Mouse (Mus musculus) R1 (cell line): ENCODE data around the gene Kcnj14.

Source experiments
- DNase-seq: peaks from one replicate; pipeline ENCODE4 v3.0.0-alpha.2; 2018; ENCODE audit warnings: low read depth, low spot score

Kcnj14 gene

DNA sequence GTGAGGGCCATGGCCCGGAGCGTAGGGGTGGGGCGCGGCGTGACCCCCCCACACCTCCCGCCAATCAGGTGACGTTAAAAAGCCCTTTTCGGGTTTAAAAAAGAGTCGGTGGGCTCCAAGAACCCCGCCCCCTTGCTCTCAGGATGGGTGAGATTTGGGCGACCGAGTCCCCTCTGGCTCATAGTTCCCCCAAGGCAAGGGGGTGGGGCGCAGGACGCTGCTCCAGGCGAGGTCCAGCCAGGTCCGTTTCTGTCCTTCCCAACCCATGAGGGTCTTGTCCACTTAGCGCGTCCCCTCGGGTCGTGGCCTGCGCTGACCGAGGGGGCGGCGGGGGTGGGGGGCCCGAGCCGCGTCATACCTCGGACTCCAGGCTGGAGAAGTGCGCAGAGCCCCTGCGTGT is 7.8 kb upstream of the Kcnj14 start:
- no peak for DNase-seq

- no peak for DNase-seq
Observed at GRCm38 (mm10) chr7:45831128-45831525, 6.5 kb upstream of the Kcnj14 start.

- DNase-seq = peak; percentile 98
Observed at GRCm38 (mm10) chr7:45830427-45831127, 6.0 kb upstream of the Kcnj14 start, which contains the start of gene Grwd1. Gene Grwd1, minus strand, starts transcription at chr7:45830944.

- DNase-seq = no peak
Observed at GRCm38 (mm10) chr7:45826631-45827030, 2.0 kb upstream of the Kcnj14 start.

DNA sequence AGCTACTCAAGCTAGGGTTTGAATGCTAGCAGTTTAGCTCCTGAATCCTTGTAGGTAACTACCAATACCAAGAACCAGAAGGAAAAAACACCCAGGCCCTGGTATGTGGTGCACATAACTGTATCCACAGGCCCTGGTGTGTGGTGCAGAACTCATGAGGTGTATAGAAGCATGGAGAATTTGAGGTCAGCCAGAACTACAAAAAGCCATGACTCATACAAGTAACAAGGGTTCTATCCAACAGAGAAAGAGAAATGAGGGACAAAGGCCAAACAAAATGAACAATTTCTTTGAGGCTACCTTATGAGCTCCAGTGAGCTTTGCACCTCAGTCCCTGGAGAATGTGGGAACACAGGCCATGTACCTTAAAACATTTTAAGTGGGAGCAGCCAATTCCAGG is 3.7 kb downstream of the Kcnj14 start:
- DNase-seq = no peak

- DNase-seq = no peak
Observed at GRCm38 (mm10) chr7:45819843-45820242, 4.7 kb downstream of the Kcnj14 start.

- no peak for DNase-seq
Observed at GRCm38 (mm10) chr7:45815984-45816351, 8.6 kb downstream of the Kcnj14 start.

- DNase-seq = no peak
Observed at GRCm38 (mm10) chr7:45815323-45815983, 9.1 kb downstream of the Kcnj14 start.

- DNase-seq = no peak
Observed at GRCm38 (mm10) chr7:45814841-45815240, 9.7 kb downstream of the Kcnj14 start.

DNA sequence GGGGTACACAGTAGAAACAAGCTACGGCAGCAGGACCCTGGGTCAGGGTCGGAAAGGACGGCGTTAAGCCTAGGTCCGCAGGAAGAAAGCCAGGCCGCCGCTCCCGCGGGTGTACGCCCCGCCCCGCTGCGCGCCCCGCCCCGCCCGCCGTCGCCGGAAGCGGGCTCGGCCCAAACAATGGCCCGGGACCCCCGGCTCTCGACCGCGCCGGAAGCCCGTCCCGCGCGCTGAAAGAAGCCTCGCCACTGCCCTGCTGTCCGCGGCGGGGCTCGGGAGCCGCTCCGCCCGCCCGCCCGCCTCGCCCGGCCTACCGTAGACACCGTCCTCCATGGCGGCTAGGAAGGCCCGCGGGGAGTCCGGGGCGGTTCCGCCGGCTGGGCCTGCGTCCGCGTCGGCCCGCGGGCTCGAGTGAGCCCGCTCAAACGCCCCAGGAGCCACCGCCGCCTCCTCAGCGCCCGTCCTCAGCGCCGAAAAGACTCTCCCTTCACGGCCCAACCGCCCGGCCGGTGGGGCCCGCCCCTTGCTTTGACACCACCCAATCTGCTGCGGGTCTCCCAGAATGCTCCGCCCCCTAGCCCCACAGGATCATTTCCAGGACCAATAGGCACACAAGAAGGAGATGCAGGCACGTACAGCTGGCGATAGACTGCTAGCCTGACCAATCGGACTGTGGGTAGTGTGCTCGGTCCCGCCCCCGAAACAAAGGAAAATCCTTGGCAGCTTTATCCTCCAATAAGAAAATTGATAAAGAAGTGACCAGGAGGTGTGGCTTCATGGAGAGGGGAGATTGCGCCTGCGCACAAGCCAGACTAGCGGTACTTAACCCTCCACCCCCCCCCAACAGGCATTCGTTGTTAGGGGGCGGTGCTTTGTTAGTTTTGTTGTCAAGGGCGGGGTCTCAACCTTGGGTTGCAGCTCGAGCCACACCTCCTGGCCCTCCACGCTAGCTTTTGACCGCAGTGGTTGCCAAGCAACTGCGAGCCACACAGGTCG is 10.5 kb downstream of the Kcnj14 start, which contains the start of gene Cyth2:
Gene Cyth2, minus strand, starts transcription at position 795 of the 993 bp plus-strand sequence.
- DNase-seq = peak; percentile 100

DNA sequence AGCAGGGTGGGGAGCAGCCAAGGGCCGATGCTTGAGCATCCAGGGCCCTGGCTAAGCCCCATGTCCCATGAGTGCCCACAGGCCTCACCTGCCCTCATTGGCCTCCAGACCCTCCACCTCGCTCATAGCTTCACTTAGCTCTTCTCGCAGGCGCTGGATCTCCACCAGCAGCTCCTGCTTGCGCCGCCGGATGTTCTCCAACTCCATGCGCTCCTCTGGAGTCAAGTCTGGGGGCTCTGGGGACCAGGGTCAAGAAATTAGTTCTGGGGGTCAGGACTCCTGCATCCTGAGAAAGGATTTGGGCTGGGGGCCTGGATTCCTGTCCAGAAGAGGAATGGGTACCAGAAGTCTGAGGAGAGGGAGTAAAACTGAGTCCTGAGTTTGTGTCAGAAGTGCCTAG is 11.7 kb downstream of the Kcnj14 start:
- no peak for DNase-seq

- no peak for DNase-seq
Observed at GRCm38 (mm10) chr7:45809276-45810075, 15.1 kb downstream of the Kcnj14 start.

GRCm38 (mm10) chr7:45808471-45808870 is 16.1 kb downstream of the Kcnj14 start:
- DNase-seq = peak; percentile 59

GRCm38 (mm10) chr7:45805941-45806340 is 18.6 kb downstream of the Kcnj14 start:
- no peak for DNase-seq

GRCm38 (mm10) chr7:45802551-45802950 is 22.0 kb downstream of the Kcnj14 start:
- DNase-seq = no peak

DNA sequence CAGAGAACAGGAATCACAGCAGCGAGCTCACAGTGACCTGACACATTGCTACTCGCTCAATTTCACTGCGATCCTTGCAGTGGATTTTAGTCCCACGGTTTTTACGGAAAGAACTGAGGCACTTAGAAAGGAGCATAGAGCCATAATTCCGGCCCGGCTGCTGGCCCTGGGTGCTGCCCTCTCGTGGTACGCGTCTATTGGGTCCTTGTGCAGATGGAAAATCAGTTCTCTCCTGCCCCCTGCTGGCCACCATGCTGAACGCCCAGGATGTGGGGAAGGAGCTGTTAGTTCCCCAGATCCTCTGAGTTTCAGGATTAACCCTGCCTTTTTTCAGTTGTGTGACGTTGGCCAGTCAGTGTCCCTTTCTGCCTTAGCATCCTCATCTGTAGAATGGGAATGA is 23.2 kb downstream of the Kcnj14 start:
- DNase-seq = peak; percentile 92

DNA sequence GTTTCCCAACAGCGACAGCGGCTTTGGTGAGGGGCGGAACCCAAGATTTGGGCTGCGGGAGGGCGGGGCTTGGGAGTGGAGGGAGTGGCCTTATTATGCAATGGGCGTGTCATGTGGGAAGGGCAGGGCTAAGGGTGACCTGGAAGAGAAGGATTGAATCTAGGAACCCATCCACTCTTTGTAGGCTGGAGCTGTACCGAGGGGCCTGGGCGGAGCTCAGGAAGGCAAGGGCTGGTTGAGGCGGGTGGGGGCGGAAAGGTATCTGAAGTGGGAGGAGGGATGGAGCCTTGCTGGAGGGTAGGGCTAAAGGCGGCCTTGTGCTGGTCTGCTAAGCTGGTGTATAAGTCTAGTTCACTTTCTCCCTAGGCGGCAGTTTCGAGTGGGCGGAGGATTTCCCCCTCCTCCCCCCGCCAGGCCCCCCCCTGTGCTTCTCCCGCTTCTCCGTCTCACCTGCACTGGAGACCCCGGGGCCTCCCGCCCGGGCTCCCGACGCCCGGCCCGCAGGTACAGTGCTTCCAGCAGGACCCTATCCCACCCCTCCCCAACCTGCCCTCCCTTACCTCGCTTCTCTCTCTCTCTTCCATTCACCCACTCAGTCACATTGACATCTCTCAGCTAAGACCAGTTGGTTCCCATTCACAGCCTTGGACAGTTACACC is 23.9 kb downstream of the Kcnj14 start:
- DNase-seq = peak; percentile 95

DNA sequence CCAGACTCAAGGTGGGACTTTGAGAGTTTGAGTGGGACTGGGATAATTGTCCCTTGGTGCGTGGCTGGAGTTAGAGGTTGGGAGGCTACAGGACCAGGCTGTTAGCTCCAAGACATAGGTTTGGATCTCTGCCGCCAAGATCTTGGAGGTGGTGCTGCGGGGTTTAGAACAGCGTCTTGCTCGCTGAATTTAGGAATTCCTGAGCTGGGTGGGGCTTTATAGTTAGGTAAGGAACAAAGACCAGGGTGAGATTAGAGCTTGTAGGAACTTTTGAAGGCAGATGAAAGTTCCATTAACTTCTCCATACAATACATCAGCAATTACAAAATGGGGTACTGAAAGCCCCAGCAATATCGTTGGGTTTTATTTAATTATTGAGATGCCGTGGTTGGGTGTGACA is 24.6 kb downstream of the Kcnj14 start:
- DNase-seq = peak; percentile 91

DNA sequence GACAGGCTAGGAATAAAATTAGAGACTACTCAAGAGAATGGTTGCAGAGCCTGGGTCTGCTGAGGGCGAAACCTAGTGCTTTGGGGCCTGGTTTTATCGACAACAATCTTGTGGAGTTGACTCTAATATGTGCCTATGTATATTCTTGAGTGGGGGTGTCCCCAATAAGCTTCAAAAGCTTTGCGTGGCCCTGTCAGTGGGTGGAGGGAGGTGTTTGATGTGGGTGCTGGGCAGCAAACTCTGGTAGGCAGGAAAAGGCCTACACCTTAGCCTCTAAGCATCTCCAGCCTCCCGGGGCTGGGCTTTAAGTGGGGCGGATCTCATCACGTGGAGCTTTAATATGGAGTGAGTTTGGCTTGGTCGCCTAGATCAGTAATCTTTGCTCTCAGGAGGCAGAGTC is 25.7 kb downstream of the Kcnj14 start:
- DNase-seq = no peak

- peak; percentile 55 for DNase-seq
Observed at GRCm38 (mm10) chr7:45798511-45798836, 26.1 kb downstream of the Kcnj14 start.
